Mouse (Mus musculus) liver, embryonic 16.5 days (tissue): ENCODE data around the gene Csdc2. TPM values are rescaled to one million over a fixed set of nuclear protein-coding genes. Genes with fewer than 3 reads are reported as not detected.

ENCODE experiments used
- ATAC-seq: fragments of 200-750 bp; cut with Nextera tagmentation; 2 replicates; pipeline ENCODE4 v1.8.0; 2017; ENCODE audit warnings: low read depth, mild to moderate bottlenecking, moderate number of reproducible peaks, moderate library complexity
- H3K27ac ChIP-seq: fragments of 300-500 bp; sonication (generic); 2 replicates; pipeline ENCODE4 v1.5.1; 2014; ENCODE audit warnings: mild to moderate bottlenecking, low read length
- H3K27me3 ChIP-seq: fragments of 300-500 bp; sonication (generic); 2 replicates; pipeline ENCODE4 v1.6.1; 2014; ENCODE audit warnings: low read depth, low read length, mixed read lengths; ENCODE audit not compliant: control insufficient read depth, insufficient read depth
- H3K36me3 ChIP-seq: fragments of 300-500 bp; sonication (generic); 2 replicates; pipeline ENCODE4 v1.6.1; 2014; ENCODE audit warnings: mild to moderate bottlenecking; ENCODE audit not compliant: control insufficient read depth, insufficient read depth
- H3K4me1 ChIP-seq: fragments of 300-500 bp; sonication (generic); 2 replicates; pipeline ENCODE4 v1.6.1; 2014; ENCODE audit warnings: low read depth, low read length, mixed read lengths; ENCODE audit not compliant: control insufficient read depth
- H3K4me2 ChIP-seq: fragments of 300-500 bp; sonication (generic); 2 replicates; pipeline ENCODE4 v1.6.1; 2014; ENCODE audit warnings: low read depth, low read length, mixed read lengths
- H3K4me3 ChIP-seq: fragments of 300-500 bp; sonication (generic); 2 replicates; pipeline ENCODE4 v1.5.1; 2014; ENCODE audit warnings: low read depth, mild to moderate bottlenecking, low read length
- H3K9ac ChIP-seq: fragments of 300-500 bp; sonication (generic); 2 replicates; pipeline ENCODE4 v1.6.1; 2014; ENCODE audit warnings: low read depth, low read length
- H3K9me3 ChIP-seq: fragments of 300-500 bp; sonication (generic); replicated peaks from 2 replicates; pipeline ENCODE4 v1.6.1; 2016; ENCODE audit warnings: low read length; ENCODE audit not compliant: control insufficient read depth
- WGBS: fragments of 180-500 bp; shearing (Covaris S2); extraction: QIAGEN DNeasy Blood & Tissue Kit; methylation state at CpG from one replicate; pipeline ENCODE4 v1.1.7; 2014; ENCODE audit not compliant: insufficient replicate concordance; 5-methylcytosine and 5-hydroxymethylcytosine counted together
- polyA plus RNA-seq: library from polyadenylated mRNA; unstranded; fragments of >200 nt; fragmentation: Nextera tagmentation; extraction: Ambion mirVana; gene quantifications from 2 replicates; pipeline ENCODE4 v1.2.1, GENCODE M21; 2015

Csdc2 gene
- polyA plus RNA-seq: 0.83 and 1.3 TPM in 2 replicates

GRCm38 (mm10) chr15:81936679-81937078, at the start of gene Csdc2:
Csdc2 (plus strand) TSS chr15:81936759.
- peaks cover 9% of the 10 kb centered on the region for H3K4me1 ChIP-seq
- H3K36me3 ChIP-seq: no peaks in the 10 kb centered on the region
- H3K27me3 ChIP-seq: peaks cover 16% of the 10 kb centered on the region
- WGBS: 9% methylated on average over 12 of the region's 12 CpGs
- H3K9me3 ChIP-seq: no peaks in the 10 kb centered on the region
- no peak within 1 kb of the TSS for H3K9ac ChIP-seq
- no peak for ATAC-seq
- H3K4me3 ChIP-seq: no peak within 1 kb of the TSS; the same call in 1 of the 2 replicates
- H3K27ac ChIP-seq: no peak within 1 kb of the TSS
- H3K4me2 ChIP-seq: peak within 1 kb of the TSS; percentile 33; the same call in 1 of the 2 replicates

GRCm38 (mm10) chr15:81886795-81887550, 49.6 kb upstream of the Csdc2 start:
- H3K36me3 ChIP-seq: peaks cover 9% of the 10 kb centered on the region
- 83% methylated on average over 6 of the region's 6 CpGs for WGBS

GRCm38 (mm10) chr15:81889175-81889574, 47.4 kb upstream of the Csdc2 start:
- peaks cover 11% of the 10 kb centered on the region for H3K36me3 ChIP-seq

More at GRCm38 (mm10) chr15:81886795-81887550, 49.6 kb upstream of the Csdc2 start:
- peaks cover 31% of the 10 kb centered on the region for H3K4me1 ChIP-seq
- no peak overlapping the region for H3K9ac ChIP-seq
- ATAC-seq: no peak
- H3K27ac ChIP-seq: no peak overlapping the region
- no peak overlapping the region for H3K4me2 ChIP-seq
- no peaks in the 10 kb centered on the region for H3K27me3 ChIP-seq
- no peaks in the 10 kb centered on the region for H3K9me3 ChIP-seq
- H3K4me3 ChIP-seq: no peak overlapping the region

GRCm38 (mm10) chr15:81891140-81891802, 45.3 kb upstream of the Csdc2 start:
- 54% methylated on average over 7 of the region's 7 CpGs for WGBS
- no peaks in the 10 kb centered on the region for H3K27me3 ChIP-seq
- peaks cover 26% of the 10 kb centered on the region for H3K4me1 ChIP-seq
- peak overlapping the region; percentile 86 for H3K27ac ChIP-seq
- no peaks in the 10 kb centered on the region for H3K9me3 ChIP-seq
- H3K4me2 ChIP-seq: no peak overlapping the region
- H3K4me3 ChIP-seq: no peak overlapping the region
- ATAC-seq: peak; percentile 12; the same call in 1 of the 2 replicates
- H3K36me3 ChIP-seq: peaks cover 14% of the 10 kb centered on the region
- peak overlapping the region; percentile 25; the same call in 1 of the 2 replicates for H3K9ac ChIP-seq

More at GRCm38 (mm10) chr15:81889175-81889574, 47.4 kb upstream of the Csdc2 start:
- Histone ChIP-seq H3K9ac (no peak overlapping the region), H3K27me3 (no peaks in the 10 kb centered on the region), H3K27ac (no peak overlapping the region), H3K4me2 (no peak overlapping the region), H3K9me3 (no peaks in the 10 kb centered on the region), H3K4me1 (peaks cover 30% of the 10 kb centered on the region), H3K4me3 (no peak overlapping the region)
- no peak for ATAC-seq
- 86% methylated on average over 7 of the region's 7 CpGs for WGBS

GRCm38 (mm10) chr15:81891822-81892580, 44.6 kb upstream of the Csdc2 start:
- H3K27me3 ChIP-seq: no peaks in the 10 kb centered on the region
- ATAC-seq: peak; percentile 93
- no peak overlapping the region for H3K4me3 ChIP-seq
- 66% methylated on average over 8 of the region's 8 CpGs for WGBS
- H3K4me1 ChIP-seq: peaks cover 26% of the 10 kb centered on the region
- peak overlapping the region; percentile 86 for H3K27ac ChIP-seq
- H3K36me3 ChIP-seq: peaks cover 14% of the 10 kb centered on the region
- H3K9me3 ChIP-seq: no peaks in the 10 kb centered on the region
- peak overlapping the region; percentile 14; the same call in 1 of the 2 replicates for H3K9ac ChIP-seq
- peak overlapping the region; percentile 38 for H3K4me2 ChIP-seq

- peaks cover 28% of the 10 kb centered on the region for H3K4me1 ChIP-seq
- no peak overlapping the region for H3K4me2 ChIP-seq
- H3K27ac ChIP-seq: no peak overlapping the region
- no peak overlapping the region for H3K9ac ChIP-seq
- ATAC-seq: no peak
- H3K9me3 ChIP-seq: no peaks in the 10 kb centered on the region
- peaks cover 17% of the 10 kb centered on the region for H3K36me3 ChIP-seq
- WGBS: 71% methylated on average over 1 of the region's 1 CpGs
- H3K27me3 ChIP-seq: no peaks in the 10 kb centered on the region
- no peak overlapping the region for H3K4me3 ChIP-seq
These were observed 42.6 kb upstream of the Csdc2 start for GRCm38 (mm10) chr15:81894002-81894401.

- 75% methylated on average over 2 of the region's 2 CpGs for WGBS
- H3K36me3 ChIP-seq: peaks cover 15% of the 10 kb centered on the region
- H3K27ac ChIP-seq: no peak overlapping the region
- H3K4me2 ChIP-seq: no peak overlapping the region
- no peak overlapping the region for H3K4me3 ChIP-seq
- no peaks in the 10 kb centered on the region for H3K9me3 ChIP-seq
- ATAC-seq: no peak
- H3K27me3 ChIP-seq: no peaks in the 10 kb centered on the region
- H3K4me1 ChIP-seq: peaks cover 16% of the 10 kb centered on the region
- H3K9ac ChIP-seq: no peak overlapping the region
These were observed 40.2 kb upstream of the Csdc2 start for GRCm38 (mm10) chr15:81896407-81896806.

GRCm38 (mm10) chr15:81897607-81898285, 38.8 kb upstream of the Csdc2 start:
- Histone ChIP-seq H3K9me3 (no peaks in the 10 kb centered on the region), H3K27ac (peak overlapping the region; percentile 48), H3K36me3 (peaks cover 17% of the 10 kb centered on the region), H3K27me3 (no peaks in the 10 kb centered on the region), H3K4me3 (no peak overlapping the region), H3K9ac (no peak overlapping the region), H3K4me1 (peaks cover 3% of the 10 kb centered on the region; the same call in 1 of the 2 replicates), H3K4me2 (no peak overlapping the region)
- whole genome bisulfite sequencing: 71% methylated on average over 5 of the region's 5 CpGs
- peak; percentile 75 for ATAC-seq
